Mouse (Mus musculus): Measurements from ENCODE around the gene Rexo5. TPM values are rescaled to one million over a fixed set of nuclear protein-coding genes. Genes with fewer than 3 reads are reported as not detected.
A peak's percentile ranks its signal among the peaks of the same experiment; 100 is the strongest.

The Rexo5 gene
- 13.0 and 13.8 TPM in 2 replicates for polyA plus RNA-seq (2015; fragmentation: Nextera tagmentation; extraction: Ambion mirVana)

GRCm38 (mm10) chr7:119793586-119794250 is at the start of gene Rexo5, which contains the start of gene Eri2:
Gene Rexo5 (plus strand): TSS chr7:119794006.
Gene Eri2 (minus strand): TSS chr7:119794058.
- under 1% methylated on average over 53 of the region's 53 CpGs for WGBS
- Histone ChIP-seq H3K9ac (replicated peaks) (peak within 1 kb of the TSS; percentile 76), H3K4me2 (replicated peaks) (peak within 1 kb of the TSS; percentile 72), H3K36me3 (peaks cover 21% of the 10 kb centered on the region; the same call in 1 of the 2 replicates), H3K4me3 (peak within 1 kb of the TSS; percentile 60), H3K27me3 (no peaks in the 10 kb centered on the region), H3K4me1 (peaks cover 21% of the 10 kb centered on the region), H3K9me3 (no peaks in the 10 kb centered on the region), H3K27ac (replicated peaks) (peak within 1 kb of the TSS; percentile 60)
- ATAC-seq (replicated peaks): peak; percentile 99

GRCm38 (mm10) chr7:119744321-119744720 is 49.5 kb upstream of the Rexo5 start:
- Histone ChIP-seq H3K4me3 (peak overlapping the region; percentile 9; the same call in 1 of the 2 replicates), H3K9me3 (no peaks in the 10 kb centered on the region), H3K36me3 (no peaks in the 10 kb centered on the region), H3K27ac (replicated peaks) (no peak overlapping the region), H3K4me1 (peaks cover 3% of the 10 kb centered on the region; the same call in 1 of the 2 replicates), H3K9ac (replicated peaks) (no peak overlapping the region), H3K27me3 (no peaks in the 10 kb centered on the region), H3K4me2 (replicated peaks) (peak overlapping the region; percentile 27)
- ATAC-seq (replicated peaks): no peak
- WGBS: 9% methylated on average over 34 of the region's 34 CpGs

- WGBS: 65% methylated on average over 1 of the region's 1 CpGs
- Histone ChIP-seq H3K27me3 (no peaks in the 10 kb centered on the region), H3K36me3 (no peaks in the 10 kb centered on the region), H3K27ac (replicated peaks) (no peak overlapping the region), H3K9ac (replicated peaks) (no peak overlapping the region), H3K9me3 (no peaks in the 10 kb centered on the region), H3K4me3 (no peak overlapping the region), H3K4me2 (replicated peaks) (no peak overlapping the region), H3K4me1 (peaks cover 3% of the 10 kb centered on the region; the same call in 1 of the 2 replicates)
- ATAC-seq (replicated peaks): no peak
Measured at GRCm38 (mm10) chr7:119745869-119746268, 47.9 kb upstream of the Rexo5 start.

- no peak for ATAC-seq (replicated peaks)
- Histone ChIP-seq H3K36me3 (no peaks in the 10 kb centered on the region), H3K9me3 (no peaks in the 10 kb centered on the region), H3K4me3 (no peak overlapping the region), H3K27ac (replicated peaks) (no peak overlapping the region), H3K4me1 (peaks cover 3% of the 10 kb centered on the region; the same call in 1 of the 2 replicates), H3K27me3 (no peaks in the 10 kb centered on the region), H3K4me2 (replicated peaks) (no peak overlapping the region), H3K9ac (replicated peaks) (no peak overlapping the region)
- 77% methylated on average over 2 of the region's 2 CpGs for WGBS
Measured at GRCm38 (mm10) chr7:119748761-119749160, 45.0 kb upstream of the Rexo5 start.

- 53% methylated on average over 2 of the region's 2 CpGs for WGBS
- Histone ChIP-seq H3K4me3 (no peak overlapping the region), H3K9me3 (no peaks in the 10 kb centered on the region), H3K9ac (replicated peaks) (no peak overlapping the region), H3K36me3 (no peaks in the 10 kb centered on the region), H3K4me1 (no peaks in the 10 kb centered on the region), H3K4me2 (replicated peaks) (no peak overlapping the region), H3K27me3 (no peaks in the 10 kb centered on the region), H3K27ac (replicated peaks) (no peak overlapping the region)
- no peak for ATAC-seq (replicated peaks)
Measured at GRCm38 (mm10) chr7:119749942-119750341, 43.9 kb upstream of the Rexo5 start.

GRCm38 (mm10) chr7:119753696-119754095 is 40.1 kb upstream of the Rexo5 start:
- Histone ChIP-seq H3K27me3 (no peaks in the 10 kb centered on the region), H3K4me2 (replicated peaks) (no peak overlapping the region), H3K27ac (replicated peaks) (no peak overlapping the region), H3K4me1 (no peaks in the 10 kb centered on the region), H3K9ac (replicated peaks) (no peak overlapping the region), H3K9me3 (no peaks in the 10 kb centered on the region), H3K36me3 (no peaks in the 10 kb centered on the region), H3K4me3 (no peak overlapping the region)
- no peak for ATAC-seq (replicated peaks)
- WGBS: 81% methylated on average over 1 of the region's 1 CpGs

GRCm38 (mm10) chr7:119760527-119760951 is 33.3 kb upstream of the Rexo5 start, which contains the start of gene Acsm3:
Gene Acsm3 (plus strand): TSS chr7:119760923.
- no peak within 1 kb of the TSS for H3K4me3 ChIP-seq
- H3K9ac ChIP-seq (replicated peaks): no peak within 1 kb of the TSS
- H3K27ac ChIP-seq (replicated peaks): no peak within 1 kb of the TSS
- H3K4me2 ChIP-seq (replicated peaks): no peak within 1 kb of the TSS
- WGBS: 87% methylated on average over 11 of the region's 11 CpGs
- no peaks in the 10 kb centered on the region for H3K27me3 ChIP-seq
- no peaks in the 10 kb centered on the region for H3K9me3 ChIP-seq
- no peak for ATAC-seq (replicated peaks)
- no peaks in the 10 kb centered on the region for H3K36me3 ChIP-seq
- H3K4me1 ChIP-seq: no peaks in the 10 kb centered on the region

GRCm38 (mm10) chr7:119762166-119762697 is 31.6 kb upstream of the Rexo5 start:
- no peaks in the 10 kb centered on the region for H3K27me3 ChIP-seq
- no peaks in the 10 kb centered on the region for H3K4me1 ChIP-seq
- H3K4me2 ChIP-seq (replicated peaks): no peak overlapping the region
- ATAC-seq (replicated peaks): no peak
- H3K9me3 ChIP-seq: no peaks in the 10 kb centered on the region
- WGBS: 73% methylated on average over 4 of the region's 4 CpGs
- H3K36me3 ChIP-seq: no peaks in the 10 kb centered on the region
- H3K27ac ChIP-seq (replicated peaks): no peak overlapping the region
- H3K4me3 ChIP-seq: no peak overlapping the region
- no peak overlapping the region for H3K9ac ChIP-seq (replicated peaks)

GRCm38 (mm10) chr7:119764377-119764776 is 29.4 kb upstream of the Rexo5 start:
- Histone ChIP-seq H3K36me3 (no peaks in the 10 kb centered on the region), H3K27me3 (no peaks in the 10 kb centered on the region), H3K9me3 (no peaks in the 10 kb centered on the region), H3K4me1 (no peaks in the 10 kb centered on the region), H3K4me2 (replicated peaks) (no peak overlapping the region), H3K27ac (replicated peaks) (no peak overlapping the region), H3K4me3 (no peak overlapping the region), H3K9ac (replicated peaks) (no peak overlapping the region)
- 93% methylated on average over 3 of the region's 3 CpGs for WGBS
- no peak for ATAC-seq (replicated peaks)

GRCm38 (mm10) chr7:119766996-119767395 is 26.8 kb upstream of the Rexo5 start:
- H3K9me3 ChIP-seq: no peaks in the 10 kb centered on the region
- no peak overlapping the region for H3K4me2 ChIP-seq (replicated peaks)
- ATAC-seq (replicated peaks): no peak
- H3K36me3 ChIP-seq: no peaks in the 10 kb centered on the region
- 91% methylated on average over 6 of the region's 6 CpGs for WGBS
- H3K27me3 ChIP-seq: no peaks in the 10 kb centered on the region
- no peak overlapping the region for H3K9ac ChIP-seq (replicated peaks)
- H3K4me1 ChIP-seq: no peaks in the 10 kb centered on the region
- no peak overlapping the region for H3K4me3 ChIP-seq
- H3K27ac ChIP-seq (replicated peaks): no peak overlapping the region

GRCm38 (mm10) chr7:119769895-119770294 is 23.9 kb upstream of the Rexo5 start:
- Histone ChIP-seq H3K4me1 (no peaks in the 10 kb centered on the region), H3K27me3 (no peaks in the 10 kb centered on the region), H3K4me3 (no peak overlapping the region), H3K9me3 (no peaks in the 10 kb centered on the region), H3K9ac (replicated peaks) (no peak overlapping the region), H3K36me3 (no peaks in the 10 kb centered on the region), H3K4me2 (replicated peaks) (no peak overlapping the region), H3K27ac (replicated peaks) (no peak overlapping the region)
- 95% methylated on average over 8 of the region's 8 CpGs for WGBS
- ATAC-seq (replicated peaks): no peak

- no peak for ATAC-seq (replicated peaks)
- Histone ChIP-seq H3K4me2 (replicated peaks) (no peak overlapping the region), H3K9ac (replicated peaks) (no peak overlapping the region), H3K4me1 (no peaks in the 10 kb centered on the region), H3K9me3 (no peaks in the 10 kb centered on the region), H3K27ac (replicated peaks) (no peak overlapping the region), H3K27me3 (no peaks in the 10 kb centered on the region), H3K4me3 (no peak overlapping the region), H3K36me3 (peaks cover 46% of the 10 kb centered on the region)
- WGBS: 91% methylated on average over 2 of the region's 2 CpGs
Measured at GRCm38 (mm10) chr7:119783453-119783852, 10.4 kb upstream of the Rexo5 start.
